Mouse (Mus musculus) central nervous system, embryonic 18 days (tissue): ENCODE results near the gene Zfp597. TPM values are rescaled to one million over a fixed set of nuclear protein-coding genes. Genes with fewer than 3 reads are reported as not detected.

Source experiments
- polyA plus RNA-seq: library from polyadenylated mRNA; depleted of rRNA; stranded (reverse); fragments of >200 nt; gene quantifications from 2 replicates; pipeline ENCODE4 v1.2.3, GENCODE M21; 2012; rRNA removed

The Zfp597 gene
- polyA plus RNA-seq = 16.4 and 16.7 TPM in 2 replicates

GRCm38 (mm10) chr16:3884201-3885064 lies at the start of gene Zfp597, which contains the start of gene Gm20695:
TSS of gene Zfp597 (minus strand) at chr16:3884561.
TSS of gene Gm20695 (plus strand) at chr16:3884648.

GRCm38 (mm10) chr16:3908537-3909111 lies 24.3 kb upstream of the Zfp597 start, which contains the start of the genes 1700037C18Rik and Cluap1:
TSS of gene 1700037C18Rik (minus strand) at chr16:3908689.
TSS of gene Cluap1 (plus strand) at chr16:3908801.

GRCm38 (mm10) chr16:3872216-3873047 lies 11.9 kb downstream of the Zfp597 start, which contains the start of gene Naa60:
TSS of gene Naa60 (plus strand) at chr16:3872375.

GRCm38 (mm10) chr16:3846711-3847518 lies 37.4 kb downstream of the Zfp597 start, which contains the start of gene Zfp174:
TSS of gene Zfp174 (plus strand) at chr16:3847268.

GRCm38 (mm10) chr16:3830588-3831109 lies 53.7 kb downstream of the Zfp597 start, which contains the start of gene Olfr15:
TSS of gene Olfr15 (plus strand) at chr16:3830878.

Other genes starting within 250 kb of the Zfp597 start
- 0.01 TPM in 1 of 2 replicates, not detected in the other for gene Mefv, start 166.5 kb downstream of the Zfp597 start, polyA plus RNA-seq
- gene Zfp263, start 140.5 kb downstream of the Zfp597 start, polyA plus RNA-seq = 19.6 and 19.8 TPM in 2 replicates
- gene Olfr15, start 53.7 kb downstream of the Zfp597 start, polyA plus RNA-seq = not detected in 2 replicates
- 4.3 and 4.8 TPM in 2 replicates for gene Zfp174, start 37.3 kb downstream of the Zfp597 start, polyA plus RNA-seq
- 71.9 and 76.3 TPM in 2 replicates for gene Naa60, start 12.2 kb downstream of the Zfp597 start, polyA plus RNA-seq
- gene Gm20695, start 87 bp upstream of the Zfp597 start, polyA plus RNA-seq = 0.48 and 0.54 TPM in 2 replicates
- gene 1700037C18Rik, start 24.1 kb upstream of the Zfp597 start, polyA plus RNA-seq = 10.3 and 12.0 TPM in 2 replicates
- gene Cluap1, start 24.2 kb upstream of the Zfp597 start, polyA plus RNA-seq = 41.1 and 42.7 TPM in 2 replicates
- gene Nlrc3, start 92.1 kb upstream of the Zfp597 start, polyA plus RNA-seq = 2.4 and 2.6 TPM in 2 replicates
- 58.6 and 60.7 TPM in 2 replicates for gene Slx4, start 119.2 kb upstream of the Zfp597 start, polyA plus RNA-seq
- gene Dnase1, start 152.4 kb upstream of the Zfp597 start, polyA plus RNA-seq = 0.12 and 0.17 TPM in 2 replicates
- 65.1 and 68.8 TPM in 2 replicates for gene Trap1, start 193.3 kb upstream of the Zfp597 start, polyA plus RNA-seq